Mouse (Mus musculus) forebrain, embryonic 14.5 days (tissue): ENCODE results near the gene Zfp740. TPM values are rescaled to one million over a fixed set of nuclear protein-coding genes. Genes with fewer than 3 reads are reported as not detected.
A peak's percentile ranks its signal among the peaks of the same experiment; 100 is the strongest.
"Not testable (repeated sequence)": the region's sequence is repeated elsewhere in the genome, so short reads cannot be mapped to it uniquely, and the experiment has no call there.

ENCODE experiments used
- ATAC-seq: fragments of 200-750 bp; cut with Nextera tagmentation; 2 replicates; pipeline ENCODE4 v1.8.0; 2017; ENCODE audit warnings: mild to moderate bottlenecking, moderate library complexity
- DNase-seq: peaks from one replicate; pipeline ENCODE4 v3.0.0-alpha.2; 2015; ENCODE audit warnings: low spot score
- H3K27ac ChIP-seq: fragments of 300-500 bp; sonication (generic); 2 replicates; pipeline ENCODE4 v1.5.1; 2014; ENCODE audit warnings: low read depth, mild to moderate bottlenecking, control low read depth, low read length, moderate library complexity
- H3K27me3 ChIP-seq: fragments of 300-500 bp; sonication (generic); replicated peaks from 2 replicates; pipeline ENCODE4 v1.6.1; 2014; ENCODE audit warnings: low read length, control low read depth, mixed read lengths; ENCODE audit not compliant: control insufficient read depth, insufficient read depth
- H3K36me3 ChIP-seq: fragments of 300-500 bp; sonication (generic); 2 replicates; pipeline ENCODE4 v1.6.1; 2014; ENCODE audit warnings: low read length, control low read depth; ENCODE audit not compliant: control insufficient read depth, insufficient read depth
- H3K4me1 ChIP-seq: fragments of 300-500 bp; sonication (generic); 2 replicates; pipeline ENCODE4 v1.6.1; 2014; ENCODE audit warnings: antibody characterized with exemption, low read length, control low read depth; ENCODE audit not compliant: control insufficient read depth, insufficient read depth
- H3K4me2 ChIP-seq: fragments of 300-500 bp; sonication (generic); 2 replicates; pipeline ENCODE4 v1.6.1; 2014; ENCODE audit warnings: mild to moderate bottlenecking, control low read depth, low read length
- H3K4me3 ChIP-seq: fragments of 300-500 bp; sonication (generic); 2 replicates; pipeline ENCODE4 v1.5.1; 2014; ENCODE audit warnings: low read depth, low read length, control low read depth
- H3K9ac ChIP-seq: fragments of 300-500 bp; sonication (generic); 2 replicates; pipeline ENCODE4 v1.6.1; 2014; ENCODE audit warnings: mild to moderate bottlenecking, low read length, control low read depth, moderate library complexity
- H3K9me3 ChIP-seq: fragments of 300-500 bp; sonication (generic); replicated peaks from 2 replicates; pipeline ENCODE4 v1.6.1; 2016; ENCODE audit warnings: low read length, control low read depth, mixed read lengths; ENCODE audit not compliant: control insufficient read depth
- WGBS: fragments of 180-500 bp; shearing (Covaris S2); extraction: QIAGEN DNeasy Blood & Tissue Kit; methylation state at CpG from one replicate; pipeline ENCODE4 v1.1.7; 2014; 5-methylcytosine and 5-hydroxymethylcytosine counted together
- polyA plus RNA-seq: library from polyadenylated mRNA; unstranded; fragments of >200 nt; fragmentation: Nextera tagmentation; extraction: Ambion mirVana; gene quantifications from 2 replicates; pipeline ENCODE4 v1.2.1, GENCODE M21; 2014

Gene Zfp740
- polyA plus RNA-seq, result 52.1 and 60.4 TPM in 2 replicates

DNA sequence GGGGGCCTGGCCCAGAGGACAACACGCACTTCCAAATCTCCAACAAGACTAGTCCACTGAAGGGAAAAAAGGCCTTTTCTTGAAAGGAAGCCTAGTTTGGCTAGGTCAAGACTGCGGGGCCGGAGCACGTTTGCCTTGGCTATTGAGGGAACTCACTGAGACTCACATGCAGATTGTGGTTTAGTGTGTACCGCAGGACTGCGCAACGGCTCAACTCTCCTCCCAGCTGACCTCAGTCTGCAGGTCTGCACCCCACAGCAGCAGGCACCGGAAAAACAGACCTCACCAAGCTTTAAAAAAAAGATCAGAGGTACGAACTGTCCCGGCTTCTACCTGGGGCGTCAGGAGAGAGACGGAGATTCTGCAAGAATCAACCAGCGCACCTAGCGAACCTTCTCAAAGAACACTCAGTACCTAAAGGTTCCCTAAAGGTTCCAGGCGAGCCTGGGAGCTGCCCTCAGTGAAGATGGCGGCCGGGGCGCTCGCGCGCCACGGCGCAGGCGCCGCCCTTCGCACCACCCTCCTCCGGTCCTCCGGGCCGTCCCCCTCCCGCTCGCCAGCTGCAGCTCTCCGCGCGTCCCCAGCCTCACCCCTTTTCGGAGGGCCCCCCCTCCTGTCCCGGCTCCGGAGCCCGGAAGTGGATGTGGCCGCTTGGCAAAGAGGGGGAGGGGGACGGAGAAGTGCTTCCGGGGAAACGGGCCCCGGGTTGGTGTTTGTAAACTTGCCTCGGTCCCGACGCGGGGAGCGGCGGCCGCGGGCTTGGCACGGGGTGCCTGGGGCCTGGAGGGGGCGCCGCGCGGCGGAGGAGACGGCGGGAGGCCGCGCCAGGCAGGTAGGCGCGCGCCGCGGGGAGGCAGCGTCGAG, at the start of gene Zfp740:
Zfp740 (plus strand) TSS at position 279 of the 864 bp plus-strand sequence.
- Histone ChIP-seq H3K27ac (peak within 1 kb of the TSS; percentile 99), H3K9me3 (no peaks in the 10 kb centered on the region), H3K36me3 (peaks cover 26% of the 10 kb centered on the region), H3K4me3 (peak within 1 kb of the TSS; percentile 83), H3K4me1 (peaks cover 19% of the 10 kb centered on the region), H3K9ac (peak within 1 kb of the TSS; percentile 86), H3K27me3 (no peaks in the 10 kb centered on the region), H3K4me2 (peak within 1 kb of the TSS; percentile 78)
- ATAC-seq (peak; percentile 95), DNase-seq (peak; percentile 98)
- WGBS, result under 1% methylated on average over 50 of the region's 68 CpGs

DNA sequence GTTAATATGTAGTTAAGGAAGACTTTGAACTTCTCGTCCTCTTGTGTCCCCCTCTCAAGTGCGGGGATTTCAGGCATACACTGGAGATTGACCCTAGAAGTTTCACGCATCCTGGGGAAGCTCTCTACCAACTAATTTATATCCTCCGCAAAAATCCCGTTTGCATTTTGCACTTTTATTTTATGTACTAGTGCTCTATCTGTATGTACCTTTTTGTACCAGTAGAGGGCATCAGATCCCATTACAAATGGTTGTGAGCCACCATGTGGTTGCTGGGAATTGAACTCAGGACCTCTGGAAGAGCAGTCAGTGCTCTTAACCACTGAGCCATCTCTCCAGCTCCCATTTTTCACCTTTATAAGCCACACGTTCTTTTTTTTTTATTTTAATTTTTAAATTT, 48.0 kb upstream of the Zfp740 start:
- 92% methylated on average over 6 of the region's 6 CpGs for WGBS
- H3K9ac ChIP-seq, H3K27ac ChIP-seq, DNase-seq, H3K4me3 ChIP-seq, H3K4me1 ChIP-seq, H3K36me3 ChIP-seq, H3K27me3 ChIP-seq, ATAC-seq, H3K4me2 ChIP-seq, H3K9me3 ChIP-seq: not testable (repeated sequence)

DNA sequence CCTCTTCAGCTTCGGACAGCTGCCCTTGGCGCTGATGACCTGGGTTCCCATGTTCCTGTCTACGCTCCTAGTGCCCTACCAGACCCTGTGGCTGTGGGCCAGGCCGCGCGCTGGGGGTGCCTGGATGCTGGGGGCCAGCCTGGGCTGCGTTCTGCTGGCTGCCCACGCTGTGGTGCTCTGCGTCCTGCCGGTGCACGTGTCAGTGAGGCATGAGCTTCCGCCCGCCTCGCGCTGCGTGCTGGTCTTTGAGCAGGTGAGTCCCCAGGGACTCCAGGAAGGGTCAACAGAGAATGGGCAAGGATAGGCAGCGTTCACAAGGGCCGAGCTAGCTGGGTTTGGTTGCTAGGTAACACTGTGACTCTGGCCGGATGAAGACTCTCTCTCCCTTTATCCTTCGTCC, 46.2 kb upstream of the Zfp740 start:
- Histone ChIP-seq H3K4me3 (no peak overlapping the region), H3K27ac (no peak overlapping the region), H3K27me3 (no peaks in the 10 kb centered on the region), H3K9me3 (no peaks in the 10 kb centered on the region), H3K4me2 (no peak overlapping the region), H3K36me3 (no peaks in the 10 kb centered on the region), H3K4me1 (0 out of 2 replicates have a peak, but pooled peaks cover 2% of the 10 kb centered on the region), H3K9ac (no peak overlapping the region)
- peak; percentile 44; the same call in 1 of the 2 replicates for ATAC-seq
- WGBS, result 30% methylated on average over 20 of the region's 20 CpGs
- DNase-seq, result peak; percentile 24

DNA sequence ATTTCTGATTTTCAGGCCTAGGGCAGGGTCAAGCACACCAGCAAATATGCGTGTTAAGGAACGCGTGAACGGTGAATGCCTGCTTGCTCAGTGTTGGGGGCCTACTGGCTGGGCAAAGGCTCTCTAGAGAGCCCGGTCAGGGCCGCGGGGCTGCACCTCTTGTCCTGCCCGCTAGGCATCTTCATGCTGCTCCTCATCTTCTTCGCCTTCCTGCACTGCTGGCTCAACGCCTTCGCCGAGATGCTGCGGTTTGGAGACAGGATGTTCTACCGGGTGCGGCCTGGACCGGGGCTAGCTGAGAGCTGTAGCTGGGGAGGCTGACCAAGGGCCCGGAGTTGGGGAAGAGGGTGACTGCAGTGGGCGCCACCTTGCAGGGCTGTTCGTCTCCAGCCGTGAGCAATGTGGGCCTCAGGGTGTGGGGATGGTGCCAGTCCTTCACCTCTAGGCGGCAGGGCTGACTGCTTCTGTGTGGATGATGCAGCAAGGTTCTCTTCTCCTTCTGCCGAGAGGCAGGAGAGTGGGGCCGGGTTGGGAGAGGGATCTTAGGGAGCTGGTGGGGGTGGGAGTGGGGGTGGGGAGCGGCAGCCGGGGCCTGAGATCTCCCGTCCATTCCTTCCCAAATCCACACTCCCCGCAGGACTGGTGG, 42.5 kb upstream of the Zfp740 start:
- Histone ChIP-seq H3K4me1 (0 out of 2 replicates have a peak, but pooled peaks cover 2% of the 10 kb centered on the region), H3K27me3 (no peaks in the 10 kb centered on the region), H3K4me2 (no peak overlapping the region), H3K9me3 (no peaks in the 10 kb centered on the region), H3K4me3 (no peak overlapping the region), H3K36me3 (no peaks in the 10 kb centered on the region), H3K9ac (no peak overlapping the region), H3K27ac (no peak overlapping the region)
- ATAC-seq (no peak), DNase-seq (no peak)
- WGBS, result 68% methylated on average over 25 of the region's 27 CpGs

DNA sequence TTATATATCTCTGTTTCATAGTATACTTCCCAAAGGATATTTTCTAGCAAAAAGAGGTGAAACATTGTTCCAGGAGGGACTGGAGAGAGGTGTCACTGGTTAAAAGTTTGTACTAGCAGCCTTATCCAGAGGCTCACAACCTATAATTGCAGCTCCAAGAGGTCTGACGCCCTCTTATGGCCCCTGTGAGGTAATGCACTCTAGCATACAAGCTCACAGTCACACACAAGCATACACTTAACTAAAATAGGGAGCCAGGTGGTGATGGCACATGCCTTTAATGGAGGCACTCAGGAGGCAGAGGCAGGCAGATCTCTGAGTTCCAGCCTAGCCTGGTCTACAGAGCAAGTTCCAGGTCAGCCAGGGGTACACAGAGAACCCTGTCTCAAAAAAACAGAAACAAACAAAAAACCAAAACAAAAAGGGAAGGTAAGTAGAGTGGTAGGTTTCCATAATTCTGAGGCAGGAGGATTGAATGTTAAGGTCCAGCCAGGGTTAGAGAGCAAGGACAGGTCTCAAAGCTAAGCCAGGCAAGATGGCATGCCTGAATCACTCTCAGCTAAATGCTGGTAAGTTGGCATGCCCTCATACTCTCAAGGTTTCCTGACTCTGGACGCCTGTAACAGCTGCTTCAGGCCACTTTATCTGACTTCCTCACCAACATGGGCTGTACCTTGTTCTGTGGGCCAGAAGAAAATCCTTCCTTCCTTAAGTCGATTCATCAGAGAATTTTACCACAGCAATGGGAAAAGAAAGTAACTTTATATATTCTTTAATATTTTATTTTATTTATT, 39.0 kb upstream of the Zfp740 start:
- no peak overlapping the region for H3K4me3 ChIP-seq
- H3K36me3 ChIP-seq, result no peaks in the 10 kb centered on the region
- no peak overlapping the region for H3K9ac ChIP-seq
- no peak overlapping the region for H3K4me2 ChIP-seq
- H3K27ac ChIP-seq, result no peak overlapping the region
- H3K27me3 ChIP-seq, result no peaks in the 10 kb centered on the region
- DNase-seq (no peak), ATAC-seq (no peak)
- WGBS, result 58% methylated on average over 3 of the region's 3 CpGs
- no peaks in the 10 kb centered on the region for H3K9me3 ChIP-seq
- H3K4me1 ChIP-seq, result no peaks in the 10 kb centered on the region

DNA sequence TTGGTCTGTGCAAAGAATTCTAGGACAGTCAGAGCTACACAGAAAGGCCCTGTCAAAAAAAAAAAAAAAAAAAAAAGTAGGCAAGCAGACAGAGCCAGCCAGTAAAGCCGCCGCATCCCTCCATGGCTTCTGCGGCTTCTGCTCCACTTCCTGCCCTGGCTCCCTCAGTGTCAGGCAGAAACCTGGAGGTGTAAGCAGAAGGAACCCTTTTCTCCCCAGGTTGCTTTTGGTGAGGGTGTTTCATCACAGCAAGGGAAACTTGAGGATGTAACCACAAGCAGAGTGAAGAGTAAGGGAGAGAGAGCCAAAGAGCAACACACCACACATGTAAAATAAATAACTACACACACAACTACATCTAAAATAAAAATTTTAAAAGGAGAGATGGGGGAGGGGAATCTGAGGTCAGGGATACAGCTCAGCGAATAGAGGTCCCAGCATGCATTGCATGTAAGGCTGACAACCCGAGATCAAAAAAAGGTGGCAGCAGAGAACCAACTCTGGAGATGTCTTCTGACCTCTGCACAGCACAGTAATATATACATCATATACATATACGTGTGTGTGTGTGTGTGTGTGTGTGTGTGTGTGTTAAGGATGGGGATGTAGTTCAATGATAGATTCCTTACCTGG, 37.5 kb upstream of the Zfp740 start:
- no peak overlapping the region for H3K27ac ChIP-seq
- ATAC-seq, result no peak
- WGBS, result 59% methylated on average over 6 of the region's 6 CpGs

DNA sequence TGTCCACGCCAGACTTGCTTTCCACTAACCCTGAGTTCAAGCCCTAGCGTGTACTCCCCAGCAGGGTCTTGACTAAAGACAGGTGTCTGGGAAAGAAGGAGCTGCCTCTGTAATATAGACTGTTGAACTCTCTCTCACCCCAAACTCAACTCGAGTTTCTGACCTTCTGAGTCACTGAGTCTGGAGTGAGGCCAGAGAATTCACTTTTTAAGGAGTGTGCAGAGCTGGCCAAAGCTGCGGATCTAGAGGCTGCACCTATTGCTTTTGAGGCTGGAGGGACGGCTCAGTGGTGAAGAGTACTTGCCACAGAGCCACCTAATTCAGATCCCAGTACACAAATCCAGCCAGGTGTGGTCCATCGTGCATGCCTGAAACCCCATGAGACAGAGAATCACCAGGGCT, 35.4 kb upstream of the Zfp740 start:
- Histone ChIP-seq H3K36me3 (no peaks in the 10 kb centered on the region), H3K4me1 (no peaks in the 10 kb centered on the region), H3K27ac (no peak overlapping the region), H3K27me3 (no peaks in the 10 kb centered on the region), H3K9me3 (no peaks in the 10 kb centered on the region), H3K9ac (no peak overlapping the region), H3K4me3 (no peak overlapping the region), H3K4me2 (no peak overlapping the region)
- DNase-seq (no peak), ATAC-seq (no peak)
- WGBS, result 72% methylated on average over 6 of the region's 6 CpGs

More for the DNA sequence above, 37.5 kb upstream of the Zfp740 start:
- Histone ChIP-seq H3K4me1 (no peaks in the 10 kb centered on the region), H3K9me3 (no peaks in the 10 kb centered on the region), H3K9ac (no peak overlapping the region), H3K27me3 (no peaks in the 10 kb centered on the region), H3K4me3 (no peak overlapping the region), H3K4me2 (no peak overlapping the region), H3K36me3 (no peaks in the 10 kb centered on the region)
- no peak for DNase-seq

DNA sequence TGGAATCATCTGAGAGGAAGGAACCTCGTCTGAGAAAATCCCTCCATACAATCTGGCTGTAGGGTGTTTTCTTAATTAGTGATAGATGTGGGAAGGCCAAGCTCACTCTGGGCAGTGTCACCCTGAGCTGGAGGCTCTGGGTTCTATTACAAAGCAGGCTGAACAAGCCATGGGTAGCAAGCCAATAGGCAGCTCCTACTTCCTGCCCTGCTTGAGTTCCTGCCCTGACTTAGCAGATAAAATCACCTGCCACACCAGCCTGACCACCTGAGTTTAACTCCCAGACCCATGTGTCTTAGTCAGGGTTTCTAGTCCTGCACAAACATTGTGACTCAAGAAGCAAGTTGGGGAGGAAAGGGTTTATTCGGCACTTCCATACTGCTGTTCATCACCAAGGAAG, 34.0 kb upstream of the Zfp740 start:
- 63% methylated on average over 2 of the region's 2 CpGs for WGBS
- no peak overlapping the region for H3K27ac ChIP-seq
- no peak for ATAC-seq

More for the DNA sequence above, 34.0 kb upstream of the Zfp740 start:
- Histone ChIP-seq H3K36me3 (no peaks in the 10 kb centered on the region), H3K9me3 (peaks cover under 1% of the 10 kb centered on the region; the same call in 1 of the 2 replicates), H3K9ac (no peak overlapping the region), H3K4me2 (no peak overlapping the region), H3K4me3 (no peak overlapping the region), H3K27me3 (no peaks in the 10 kb centered on the region), H3K4me1 (no peaks in the 10 kb centered on the region)
- DNase-seq, result no peak
